Mouse (Mus musculus) cortical plate, adult 2 months (tissue): ENCODE data around the gene Nrl.

Source experiments
- CTCF ChIP-seq: fragments of 200-500 bp; IDR thresholded peaks from 2 replicates; pipeline ENCODE4 v1.5.1; 2011; ENCODE audit warnings: mild to moderate bottlenecking, control low read depth, low read length; ENCODE audit not compliant: insufficient read depth; ENCODE audit errors: extremely low read depth
- POLR2A ChIP-seq: fragments of 200-500 bp; IDR thresholded peaks from 2 replicates; pipeline ENCODE4 v1.6.1; 2011; ENCODE audit warnings: mild to moderate bottlenecking, low read length, control low read depth; ENCODE audit not compliant: insufficient read depth; ENCODE audit errors: extremely low read depth

- no peak for TF ChIP-seq CTCF
- TF ChIP-seq POLR2A = no peak
Measured at GRCm38 (mm10) chr14:55565748-55566147, 41.0 kb upstream of the Nrl start.
